Mouse (Mus musculus) embryonic facial prominence, embryonic 12.5 days (tissue): ENCODE data around the gene Rasal1. TPM values are rescaled to one million over a fixed set of nuclear protein-coding genes. Genes with fewer than 3 reads are reported as not detected.
A peak's percentile ranks its signal among the peaks of the same experiment; 100 is the strongest.

Source experiments
- ATAC-seq: fragments of 200-750 bp; cut with Nextera tagmentation; 2 replicates; pipeline ENCODE4 v1.8.0; 2017; ENCODE audit not compliant: insufficient number of reproducible peaks, insufficient read depth, low FRiP score, low TSS enrichment
- H3K27ac ChIP-seq: fragments of 300-500 bp; sonication (generic); 2 replicates; pipeline ENCODE4 v1.5.1; 2016; ENCODE audit warnings: mild to moderate bottlenecking
- H3K27me3 ChIP-seq: fragments of 300-500 bp; sonication (generic); 2 replicates; pipeline ENCODE4 v1.6.1; 2016; ENCODE audit warnings: mild to moderate bottlenecking, moderate library complexity
- H3K36me3 ChIP-seq: fragments of 300-500 bp; sonication (generic); 2 replicates; pipeline ENCODE4 v1.6.1; 2016; ENCODE audit warnings: mild to moderate bottlenecking
- H3K4me1 ChIP-seq: fragments of 300-500 bp; sonication (generic); 2 replicates; pipeline ENCODE4 v1.6.1; 2016
- H3K4me2 ChIP-seq: fragments of 300-500 bp; sonication (generic); replicated peaks from 2 replicates; pipeline ENCODE4 v1.6.1; 2016; ENCODE audit warnings: mild to moderate bottlenecking, moderate library complexity
- H3K4me3 ChIP-seq: fragments of 300-500 bp; sonication (generic); 2 replicates; pipeline ENCODE4 v1.5.1; 2016; ENCODE audit warnings: mild to moderate bottlenecking
- H3K9ac ChIP-seq: fragments of 300-500 bp; sonication (generic); 2 replicates; pipeline ENCODE4 v1.6.1; 2016; ENCODE audit warnings: mild to moderate bottlenecking, moderate library complexity
- H3K9me3 ChIP-seq: fragments of 300-500 bp; sonication (generic); 2 replicates; pipeline ENCODE4 v1.6.1; 2016; ENCODE audit warnings: mild to moderate bottlenecking, moderate library complexity
- WGBS: fragments of 180-500 bp; shearing (Covaris S2); methylation state at CpG from one replicate; pipeline ENCODE4 v1.1.7; 2016; 5-methylcytosine and 5-hydroxymethylcytosine counted together
- polyA plus RNA-seq: library from polyadenylated mRNA; unstranded; fragments of >200 nt; fragmentation: Nextera tagmentation; extraction: Ambion mirVana; gene quantifications from 2 replicates; pipeline ENCODE4 v1.2.1, GENCODE M21; 2016

The Rasal1 gene
- polyA plus RNA-seq, 1 experiment from 2014 or later: 0.26 TPM

GRCm38 (mm10) chr5:120686749-120687483 is 38.3 kb downstream of the Rasal1 start:
- no peak overlapping the region for H3K4me3 ChIP-seq
- H3K9me3 ChIP-seq: no peaks in the 10 kb centered on the region
- no peak overlapping the region for H3K9ac ChIP-seq
- H3K27me3 ChIP-seq: peaks cover 41% of the 10 kb centered on the region
- no peak overlapping the region for H3K4me2 ChIP-seq
- H3K4me1 ChIP-seq: peaks cover 14% of the 10 kb centered on the region; the same call in 1 of the 2 replicates
- 83% methylated on average over 6 of the region's 6 CpGs for WGBS
- H3K36me3 ChIP-seq: no peaks in the 10 kb centered on the region
- H3K27ac ChIP-seq: no peak overlapping the region
- no peak for ATAC-seq

GRCm38 (mm10) chr5:120687484-120687851 is 38.9 kb downstream of the Rasal1 start:
- Histone ChIP-seq H3K9me3 (no peaks in the 10 kb centered on the region), H3K27me3 (peaks cover 41% of the 10 kb centered on the region), H3K4me1 (peaks cover 13% of the 10 kb centered on the region; the same call in 1 of the 2 replicates), H3K9ac (no peak overlapping the region), H3K27ac (no peak overlapping the region), H3K4me3 (no peak overlapping the region), H3K36me3 (no peaks in the 10 kb centered on the region), H3K4me2 (no peak overlapping the region)
- 84% methylated on average over 3 of the region's 3 CpGs for WGBS
- no peak for ATAC-seq

- no peaks in the 10 kb centered on the region for H3K36me3 ChIP-seq
- no peak overlapping the region for H3K27ac ChIP-seq
- WGBS: 81% methylated on average over 5 of the region's 5 CpGs
- H3K9me3 ChIP-seq: no peaks in the 10 kb centered on the region
- peaks cover 9% of the 10 kb centered on the region; the same call in 1 of the 2 replicates for H3K4me1 ChIP-seq
- H3K27me3 ChIP-seq: peaks cover 41% of the 10 kb centered on the region
- H3K4me2 ChIP-seq: no peak overlapping the region
- ATAC-seq: no peak
- H3K4me3 ChIP-seq: no peak overlapping the region
- no peak overlapping the region for H3K9ac ChIP-seq
Observed at GRCm38 (mm10) chr5:120687897-120688296, 39.3 kb downstream of the Rasal1 start.

GRCm38 (mm10) chr5:120688434-120688833 is 39.8 kb downstream of the Rasal1 start:
- no peak for ATAC-seq
- peaks cover 41% of the 10 kb centered on the region for H3K27me3 ChIP-seq
- no peak overlapping the region for H3K4me3 ChIP-seq
- H3K36me3 ChIP-seq: no peaks in the 10 kb centered on the region
- no peak overlapping the region for H3K27ac ChIP-seq
- 0 out of 2 replicates have a peak, but pooled peaks cover 5% of the 10 kb centered on the region for H3K4me1 ChIP-seq
- H3K4me2 ChIP-seq: no peak overlapping the region
- no peaks in the 10 kb centered on the region for H3K9me3 ChIP-seq
- 47% methylated on average over 4 of the region's 4 CpGs for WGBS
- no peak overlapping the region for H3K9ac ChIP-seq

- peaks cover 47% of the 10 kb centered on the region for H3K27me3 ChIP-seq
- no peak for ATAC-seq
- peaks cover 5% of the 10 kb centered on the region; the same call in 1 of the 2 replicates for H3K36me3 ChIP-seq
- no peak overlapping the region for H3K9ac ChIP-seq
- no peak overlapping the region for H3K4me3 ChIP-seq
- H3K27ac ChIP-seq: no peak overlapping the region
- peaks cover 14% of the 10 kb centered on the region for H3K4me1 ChIP-seq
- WGBS: 43% methylated on average over 4 of the region's 4 CpGs
- no peak overlapping the region for H3K4me2 ChIP-seq
- no peaks in the 10 kb centered on the region for H3K9me3 ChIP-seq
Observed at GRCm38 (mm10) chr5:120690417-120690816, 41.8 kb downstream of the Rasal1 start.

- peaks cover 60% of the 10 kb centered on the region for H3K27me3 ChIP-seq
- ATAC-seq: no peak
- H3K4me1 ChIP-seq: peaks cover 14% of the 10 kb centered on the region
- H3K9me3 ChIP-seq: no peaks in the 10 kb centered on the region
- H3K4me3 ChIP-seq: no peak overlapping the region
- no peak overlapping the region for H3K4me2 ChIP-seq
- no peak overlapping the region for H3K9ac ChIP-seq
- peaks cover 5% of the 10 kb centered on the region; the same call in 1 of the 2 replicates for H3K36me3 ChIP-seq
- 77% methylated on average over 19 of the region's 19 CpGs for WGBS
- H3K27ac ChIP-seq: no peak overlapping the region
Observed at GRCm38 (mm10) chr5:120692034-120692433, 43.4 kb downstream of the Rasal1 start.

- peak overlapping the region; percentile 12; the same call in 1 of the 2 replicates for H3K9ac ChIP-seq
- peaks cover 5% of the 10 kb centered on the region; the same call in 1 of the 2 replicates for H3K36me3 ChIP-seq
- H3K4me2 ChIP-seq: peak overlapping the region; percentile 43
- 13% methylated on average over 37 of the region's 38 CpGs for WGBS
- H3K27ac ChIP-seq: no peak overlapping the region
- H3K9me3 ChIP-seq: no peaks in the 10 kb centered on the region
- H3K27me3 ChIP-seq: peaks cover 70% of the 10 kb centered on the region
- no peak for ATAC-seq
- peaks cover 18% of the 10 kb centered on the region for H3K4me1 ChIP-seq
- H3K4me3 ChIP-seq: peak overlapping the region; percentile 12; the same call in 1 of the 2 replicates
Observed at GRCm38 (mm10) chr5:120693931-120694694, 45.5 kb downstream of the Rasal1 start.

GRCm38 (mm10) chr5:120694695-120695074 is 46.1 kb downstream of the Rasal1 start:
- WGBS: 3% methylated on average over 41 of the region's 41 CpGs
- Histone ChIP-seq H3K36me3 (peaks cover 5% of the 10 kb centered on the region; the same call in 1 of the 2 replicates), H3K9me3 (no peaks in the 10 kb centered on the region), H3K4me2 (peak overlapping the region; percentile 43), H3K27me3 (peaks cover 70% of the 10 kb centered on the region), H3K4me1 (peaks cover 18% of the 10 kb centered on the region), H3K27ac (no peak overlapping the region), H3K4me3 (peak overlapping the region; percentile 12; the same call in 1 of the 2 replicates), H3K9ac (peak overlapping the region; percentile 12; the same call in 1 of the 2 replicates)
- ATAC-seq: no peak

GRCm38 (mm10) chr5:120696057-120696743 is 47.6 kb downstream of the Rasal1 start:
- H3K9ac ChIP-seq: no peak overlapping the region
- WGBS: 75% methylated on average over 16 of the region's 16 CpGs
- H3K4me3 ChIP-seq: no peak overlapping the region
- peaks cover 18% of the 10 kb centered on the region for H3K4me1 ChIP-seq
- ATAC-seq: no peak
- H3K36me3 ChIP-seq: peaks cover 5% of the 10 kb centered on the region; the same call in 1 of the 2 replicates
- H3K27me3 ChIP-seq: peaks cover 83% of the 10 kb centered on the region
- H3K27ac ChIP-seq: no peak overlapping the region
- H3K4me2 ChIP-seq: no peak overlapping the region
- no peaks in the 10 kb centered on the region for H3K9me3 ChIP-seq

GRCm38 (mm10) chr5:120696865-120697264 is 48.3 kb downstream of the Rasal1 start:
- ATAC-seq: no peak
- no peak overlapping the region for H3K4me2 ChIP-seq
- peaks cover 80% of the 10 kb centered on the region for H3K27me3 ChIP-seq
- H3K36me3 ChIP-seq: peaks cover 5% of the 10 kb centered on the region; the same call in 1 of the 2 replicates
- H3K4me1 ChIP-seq: peaks cover 21% of the 10 kb centered on the region
- no peak overlapping the region for H3K9ac ChIP-seq
- H3K9me3 ChIP-seq: no peaks in the 10 kb centered on the region
- H3K27ac ChIP-seq: no peak overlapping the region
- H3K4me3 ChIP-seq: no peak overlapping the region
- 62% methylated on average over 4 of the region's 4 CpGs for WGBS

GRCm38 (mm10) chr5:120698181-120698580 is 49.6 kb downstream of the Rasal1 start:
- 51% methylated on average over 3 of the region's 3 CpGs for WGBS
- no peak overlapping the region for H3K27ac ChIP-seq
- H3K36me3 ChIP-seq: peaks cover 5% of the 10 kb centered on the region; the same call in 1 of the 2 replicates
- H3K4me3 ChIP-seq: no peak overlapping the region
- peaks cover 67% of the 10 kb centered on the region for H3K27me3 ChIP-seq
- no peak overlapping the region for H3K4me2 ChIP-seq
- H3K9me3 ChIP-seq: no peaks in the 10 kb centered on the region
- no peak overlapping the region for H3K9ac ChIP-seq
- ATAC-seq: no peak
- peaks cover 21% of the 10 kb centered on the region for H3K4me1 ChIP-seq
